Mouse (Mus musculus): ENCODE results near the gene Hpse2. TPM values are rescaled to one million over a fixed set of nuclear protein-coding genes. Genes with fewer than 3 reads are reported as not detected.

The Hpse2 gene
- polyA plus RNA-seq (2016; fragmentation: Nextera tagmentation; extraction: Ambion mirVana), result 3.5 and 6.0 TPM in 2 replicates

GRCm38 (mm10) chr19:43388017-43388904 lies at the start of gene Hpse2:
Hpse2 (minus strand) TSS chr19:43388355.
- peak; percentile 54 for DNase-seq (ENCODE audit: low spot score)
- no peaks in the 10 kb centered on the region for H3K36me3 ChIP-seq (replicated peaks)
- H3K27me3 ChIP-seq (replicated peaks; ENCODE audit: low read depth, poor library complexity, severe bottlenecking), result peaks cover 73% of the 10 kb centered on the region
- H3K27ac ChIP-seq (replicated peaks), result peak within 1 kb of the TSS; percentile 68
- H3K4me1 ChIP-seq, result peaks cover 36% of the 10 kb centered on the region
- H3K4me3 ChIP-seq, result peak within 1 kb of the TSS; percentile 56
- no peaks in the 10 kb centered on the region for H3K9me3 ChIP-seq
- WGBS, result 1% methylated on average over 18 of the region's 18 CpGs

GRCm38 (mm10) chr19:43427446-43428224 lies 39.5 kb upstream of the Hpse2 start:
- no peaks in the 10 kb centered on the region for H3K9me3 ChIP-seq
- H3K27ac ChIP-seq (replicated peaks), result no peak overlapping the region
- H3K27me3 ChIP-seq (replicated peaks; ENCODE audit: low read depth, poor library complexity, severe bottlenecking), result peaks cover 5% of the 10 kb centered on the region; the same call in 1 of the 2 replicates
- 90% methylated on average over 24 of the region's 24 CpGs for WGBS
- no peaks in the 10 kb centered on the region for H3K4me1 ChIP-seq
- H3K36me3 ChIP-seq (replicated peaks), result no peaks in the 10 kb centered on the region
- H3K4me3 ChIP-seq, result no peak overlapping the region
- DNase-seq (ENCODE audit: low spot score), result no peak

DNA sequence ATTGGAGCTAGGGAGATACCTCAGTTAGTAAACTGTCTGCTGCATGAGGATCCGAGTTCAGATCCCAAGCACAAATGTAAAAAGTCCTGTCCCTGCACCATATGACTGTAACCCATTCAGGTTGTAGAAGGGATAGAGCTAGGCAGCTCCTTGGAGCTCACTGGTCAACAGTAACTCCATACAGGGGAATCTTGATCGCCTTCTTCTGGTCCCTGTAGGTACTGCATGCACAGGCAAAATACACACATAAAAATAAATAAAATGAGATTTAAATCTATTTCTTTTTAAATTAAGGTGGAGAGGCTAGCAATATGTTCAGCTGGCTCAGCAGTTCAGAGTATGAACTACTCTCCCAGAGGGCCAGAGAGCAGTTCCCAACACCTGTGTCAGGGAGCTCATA lies 35.9 kb upstream of the Hpse2 start:
- DNase-seq (ENCODE audit: low spot score), result no peak
- no peak overlapping the region for H3K4me3 ChIP-seq
- H3K36me3 ChIP-seq (replicated peaks), result no peaks in the 10 kb centered on the region
- peaks cover 9% of the 10 kb centered on the region; the same call in 1 of the 2 replicates for H3K27me3 ChIP-seq (replicated peaks; ENCODE audit: low read depth, poor library complexity, severe bottlenecking)
- no peaks in the 10 kb centered on the region for H3K4me1 ChIP-seq
- H3K9me3 ChIP-seq, result no peaks in the 10 kb centered on the region
- WGBS, result 73% methylated on average over 2 of the region's 2 CpGs
- H3K27ac ChIP-seq (replicated peaks), result no peak overlapping the region

GRCm38 (mm10) chr19:43420506-43420905 lies 32.4 kb upstream of the Hpse2 start:
- WGBS, result 79% methylated on average over 3 of the region's 3 CpGs
- Histone ChIP-seq H3K4me3 (no peak overlapping the region), H3K36me3 (replicated peaks) (no peaks in the 10 kb centered on the region), H3K4me1 (no peaks in the 10 kb centered on the region), H3K9me3 (no peaks in the 10 kb centered on the region), H3K27me3 (replicated peaks; ENCODE audit: low read depth, poor library complexity, severe bottlenecking) (0 out of 2 replicates have a peak, but pooled peaks cover 4% of the 10 kb centered on the region), H3K27ac (replicated peaks) (no peak overlapping the region)
- DNase-seq (ENCODE audit: low spot score), result no peak

DNA sequence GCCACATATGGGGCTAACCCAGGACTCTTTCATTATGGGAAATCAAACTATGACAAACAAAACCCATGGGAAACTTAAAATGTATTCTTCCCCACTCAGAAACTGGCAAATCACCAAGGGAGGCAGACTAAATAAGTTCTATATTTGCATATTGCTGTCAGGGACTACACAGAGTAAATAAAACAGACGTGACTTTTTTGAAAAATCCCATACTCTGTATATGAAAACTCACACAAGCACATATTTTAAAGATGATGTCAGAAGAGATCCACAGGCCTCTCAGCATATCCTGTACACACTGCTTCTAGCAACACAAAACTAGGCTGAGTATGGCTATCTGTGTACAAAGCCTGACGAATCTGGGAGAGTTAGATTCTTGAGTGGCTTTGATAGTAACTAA lies 27.4 kb upstream of the Hpse2 start:
- Histone ChIP-seq H3K4me3 (no peak overlapping the region), H3K27ac (replicated peaks) (no peak overlapping the region), H3K27me3 (replicated peaks; ENCODE audit: low read depth, poor library complexity, severe bottlenecking) (0 out of 2 replicates have a peak, but pooled peaks cover 4% of the 10 kb centered on the region), H3K36me3 (replicated peaks) (no peaks in the 10 kb centered on the region), H3K4me1 (no peaks in the 10 kb centered on the region), H3K9me3 (no peaks in the 10 kb centered on the region)
- no peak for DNase-seq (ENCODE audit: low spot score)
- 83% methylated on average over 2 of the region's 2 CpGs for WGBS

DNA sequence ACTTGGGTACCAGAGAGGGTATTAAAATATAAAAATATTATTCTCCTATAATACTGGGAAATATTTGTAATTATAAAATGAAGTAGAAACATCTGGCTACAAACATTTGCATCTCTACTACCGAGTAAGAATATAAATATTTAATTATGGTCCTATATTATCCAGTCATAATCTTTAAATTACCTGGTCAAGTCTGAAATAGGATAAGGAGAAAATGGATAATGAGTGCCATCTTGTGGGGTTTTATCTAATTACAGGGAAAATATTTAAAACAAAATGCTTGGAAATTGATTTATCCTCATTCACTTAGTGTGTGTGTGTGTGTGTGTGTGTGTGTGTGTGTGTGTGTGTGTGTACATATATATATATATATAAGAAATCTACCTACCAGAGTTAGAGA lies 19.0 kb upstream of the Hpse2 start:
- no peak for DNase-seq (ENCODE audit: low spot score)
- no peak overlapping the region for H3K27ac ChIP-seq (replicated peaks)
- no peak overlapping the region for H3K4me3 ChIP-seq
- H3K36me3 ChIP-seq (replicated peaks), result no peaks in the 10 kb centered on the region
- no peaks in the 10 kb centered on the region for H3K27me3 ChIP-seq (replicated peaks; ENCODE audit: low read depth, poor library complexity, severe bottlenecking)
- 37% methylated on average over 1 of the region's 1 CpGs for WGBS
- no peaks in the 10 kb centered on the region for H3K9me3 ChIP-seq
- H3K4me1 ChIP-seq, result no peaks in the 10 kb centered on the region

DNA sequence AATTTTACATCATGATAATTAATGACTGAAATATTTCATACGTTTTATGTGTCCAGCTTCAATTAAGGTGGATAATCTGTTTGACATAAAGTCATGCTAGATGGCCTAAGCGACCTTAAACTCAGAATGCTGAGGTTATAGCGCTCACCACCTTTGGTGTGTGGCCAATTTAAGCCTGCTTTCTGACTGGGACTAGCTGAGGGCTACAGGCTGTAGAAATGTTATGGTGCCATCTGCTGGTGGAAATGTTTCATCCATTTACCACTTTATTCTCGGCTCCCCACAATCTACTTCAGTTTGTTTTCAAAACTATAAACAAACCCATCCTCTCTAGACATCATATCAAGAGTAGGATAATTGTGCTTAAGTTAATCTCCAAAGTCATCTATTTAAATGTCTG lies 8.2 kb upstream of the Hpse2 start:
- WGBS, result 6% methylated on average over 4 of the region's 4 CpGs
- H3K9me3 ChIP-seq, result no peaks in the 10 kb centered on the region
- H3K27ac ChIP-seq (replicated peaks), result no peak overlapping the region
- no peak overlapping the region for H3K4me3 ChIP-seq
- peak; percentile 39 for DNase-seq (ENCODE audit: low spot score)
- H3K27me3 ChIP-seq (replicated peaks; ENCODE audit: low read depth, poor library complexity, severe bottlenecking), result 0 out of 2 replicates have a peak, but pooled peaks cover 5% of the 10 kb centered on the region
- no peaks in the 10 kb centered on the region for H3K36me3 ChIP-seq (replicated peaks)
- no peaks in the 10 kb centered on the region for H3K4me1 ChIP-seq

- Histone ChIP-seq H3K4me1 (peaks cover 36% of the 10 kb centered on the region), H3K4me3 (peak overlapping the region; percentile 56), H3K36me3 (replicated peaks) (no peaks in the 10 kb centered on the region), H3K27me3 (replicated peaks; ENCODE audit: low read depth, poor library complexity, severe bottlenecking) (peaks cover 79% of the 10 kb centered on the region), H3K9me3 (no peaks in the 10 kb centered on the region), H3K27ac (replicated peaks) (peak overlapping the region; percentile 68)
- WGBS, result 1% methylated on average over 14 of the region's 14 CpGs
- peak; percentile 34 for DNase-seq (ENCODE audit: low spot score)
These were observed 934 bp downstream of the Hpse2 start for GRCm38 (mm10) chr19:43387071-43387770.

DNA sequence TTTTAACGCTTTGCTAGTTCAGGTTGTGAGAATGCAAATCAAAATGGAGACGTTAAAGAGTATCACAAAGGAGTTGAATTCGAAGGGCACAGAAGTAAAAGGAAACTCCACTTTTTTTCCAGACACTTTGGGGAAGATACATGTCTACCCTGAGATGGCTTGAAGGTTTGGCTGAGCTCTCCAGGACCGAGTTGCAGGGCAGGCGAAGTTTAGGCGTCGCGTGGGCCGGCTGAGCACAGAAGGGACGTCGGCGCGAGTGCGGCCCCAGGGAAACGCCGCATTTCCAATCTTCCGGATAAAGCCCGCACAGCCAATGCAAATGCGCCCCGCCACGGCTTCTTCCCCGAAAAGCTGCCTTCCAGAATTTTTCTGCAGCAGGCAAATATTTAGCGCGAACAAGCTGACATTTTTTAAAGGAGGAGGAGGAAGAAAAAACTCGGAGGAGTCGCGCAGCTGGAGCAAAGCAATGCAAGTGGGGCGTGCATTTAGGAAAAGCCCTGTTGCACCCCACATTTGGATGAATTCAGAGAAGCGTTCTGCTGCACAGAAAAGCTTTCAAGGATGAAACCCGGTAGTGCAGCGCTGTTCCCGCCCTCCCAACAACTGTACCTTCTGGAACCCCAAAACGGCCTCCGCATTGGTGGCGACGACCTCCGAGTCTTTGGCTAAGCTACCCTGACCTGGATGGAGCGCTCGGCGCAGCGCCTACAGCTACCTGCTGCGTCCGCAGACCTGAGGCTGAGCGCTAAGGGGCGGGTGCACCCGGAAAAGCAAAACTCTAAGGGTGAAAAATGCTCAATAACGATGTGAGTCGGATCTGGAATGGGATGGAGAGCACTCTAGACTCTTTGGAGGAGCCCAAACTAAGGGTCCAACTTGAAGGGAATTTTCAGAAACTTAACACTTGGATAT lies 1.9 kb downstream of the Hpse2 start:
- WGBS, result under 1% methylated on average over 48 of the region's 48 CpGs
- H3K4me3 ChIP-seq, result peak overlapping the region; percentile 56
- H3K27ac ChIP-seq (replicated peaks), result peak overlapping the region; percentile 68
- peaks cover 88% of the 10 kb centered on the region for H3K27me3 ChIP-seq (replicated peaks; ENCODE audit: low read depth, poor library complexity, severe bottlenecking)
- no peaks in the 10 kb centered on the region for H3K36me3 ChIP-seq (replicated peaks)
- DNase-seq (ENCODE audit: low spot score), result peak; percentile 64
- peaks cover 36% of the 10 kb centered on the region for H3K4me1 ChIP-seq
- no peaks in the 10 kb centered on the region for H3K9me3 ChIP-seq

DNA sequence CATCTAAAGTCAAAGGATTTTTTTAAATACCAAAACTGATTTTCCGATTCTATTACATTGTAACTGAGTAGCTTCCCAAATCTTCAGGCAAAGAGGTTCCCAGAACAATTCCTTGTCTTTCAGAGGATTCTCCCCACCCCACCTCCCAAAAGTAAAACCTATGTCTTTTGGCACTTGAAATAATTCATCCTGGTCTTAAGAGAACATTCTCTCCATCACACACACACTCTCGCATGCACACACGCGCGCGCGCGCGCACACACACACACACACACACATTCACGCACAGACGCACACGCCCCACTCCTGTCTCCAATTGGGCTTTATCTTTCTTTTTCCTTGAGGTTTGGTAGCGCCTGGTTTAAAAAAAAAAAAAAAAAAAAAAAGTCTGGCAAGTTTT lies 2.7 kb downstream of the Hpse2 start:
- peaks cover 92% of the 10 kb centered on the region for H3K27me3 ChIP-seq (replicated peaks; ENCODE audit: low read depth, poor library complexity, severe bottlenecking)
- peak; percentile 51 for DNase-seq (ENCODE audit: low spot score)
- H3K36me3 ChIP-seq (replicated peaks), result no peaks in the 10 kb centered on the region
- H3K9me3 ChIP-seq, result no peaks in the 10 kb centered on the region
- H3K27ac ChIP-seq (replicated peaks), result peak overlapping the region; percentile 58; the same call in 1 of the 2 replicates
- H3K4me1 ChIP-seq, result peaks cover 36% of the 10 kb centered on the region
- WGBS, result 2% methylated on average over 13 of the region's 13 CpGs
- peak overlapping the region; percentile 56 for H3K4me3 ChIP-seq

DNA sequence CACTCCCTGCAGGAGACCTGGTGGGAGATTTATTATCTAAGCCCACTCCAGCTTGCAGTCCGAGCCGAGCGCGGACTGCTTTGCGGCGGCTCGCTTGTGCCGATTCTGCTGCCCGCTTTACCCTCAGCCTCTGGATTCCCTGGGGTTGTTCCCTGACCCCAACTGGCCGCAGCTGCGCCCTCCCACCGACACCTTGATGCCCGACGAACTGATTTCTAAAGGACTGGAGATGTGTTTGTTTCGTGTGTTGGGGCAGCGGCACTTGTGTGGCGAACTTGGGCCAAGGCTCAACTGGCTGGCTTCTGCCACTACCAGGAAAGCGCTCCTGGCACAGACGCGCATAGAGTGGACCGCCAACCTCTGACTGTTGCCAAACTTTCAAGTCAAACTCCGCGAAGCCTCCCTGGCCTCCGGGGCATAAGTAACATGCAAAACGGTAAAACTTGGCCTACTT lies 3.1 kb downstream of the Hpse2 start:
- Histone ChIP-seq H3K36me3 (replicated peaks) (no peaks in the 10 kb centered on the region), H3K27ac (replicated peaks) (peak overlapping the region; percentile 58), H3K9me3 (no peaks in the 10 kb centered on the region), H3K4me1 (peaks cover 36% of the 10 kb centered on the region), H3K27me3 (replicated peaks; ENCODE audit: low read depth, poor library complexity, severe bottlenecking) (peaks cover 95% of the 10 kb centered on the region), H3K4me3 (peak overlapping the region; percentile 56)
- under 1% methylated on average over 25 of the region's 25 CpGs for WGBS
- no peak for DNase-seq (ENCODE audit: low spot score)

Data from embryonic facial prominence, embryonic 10.5 days (tissue).